Mouse (Mus musculus): ENCODE results near the gene Proser1. TPM values are rescaled to one million over a fixed set of nuclear protein-coding genes. Genes with fewer than 3 reads are reported as not detected.

Gene Proser1
- 10 to 100 TPM; 40.6 to 42.8 TPM for total RNA-seq (2023)

DNA sequence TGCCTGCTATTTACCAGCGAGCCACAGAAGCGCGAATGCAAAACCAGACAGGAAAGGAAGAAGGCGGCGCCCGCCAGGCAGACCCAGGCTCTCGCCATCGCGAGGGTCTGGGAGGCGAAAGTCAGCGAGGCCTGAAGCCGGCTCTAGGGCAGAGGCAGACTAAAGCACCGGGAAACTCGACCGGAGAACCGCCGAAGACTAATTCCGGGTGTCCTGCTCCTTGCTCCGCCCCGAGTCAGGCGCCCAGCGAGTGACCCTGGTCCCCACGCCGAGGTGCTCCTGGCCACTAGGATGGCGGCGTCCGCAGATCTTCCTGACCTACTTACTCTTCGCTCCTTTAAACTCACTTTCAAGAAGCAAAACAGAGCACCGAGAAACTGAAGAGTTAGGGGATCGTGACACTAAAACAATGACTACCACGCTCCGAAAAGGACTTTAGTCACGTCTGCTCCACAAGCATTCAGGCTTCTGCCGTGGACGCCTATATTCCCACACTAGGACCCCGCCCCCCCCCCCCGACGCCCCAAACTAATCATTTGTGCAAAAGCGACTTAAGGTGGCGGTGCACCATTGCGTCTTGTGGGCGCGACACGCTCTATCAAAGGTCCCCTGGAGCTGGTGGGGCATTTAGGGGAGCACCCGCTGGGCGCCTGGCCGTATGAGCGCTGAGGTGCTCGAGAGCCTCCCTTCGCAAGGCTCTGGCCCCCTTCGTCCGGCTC lies at the start of gene Proser1, which contains the start of gene Nhlrc3:
Proser1 (plus strand) TSS at position 621 of the 719 bp plus-strand sequence.
Nhlrc3 (minus strand) TSS at position 287 of the 719 bp plus-strand sequence.

DNA sequence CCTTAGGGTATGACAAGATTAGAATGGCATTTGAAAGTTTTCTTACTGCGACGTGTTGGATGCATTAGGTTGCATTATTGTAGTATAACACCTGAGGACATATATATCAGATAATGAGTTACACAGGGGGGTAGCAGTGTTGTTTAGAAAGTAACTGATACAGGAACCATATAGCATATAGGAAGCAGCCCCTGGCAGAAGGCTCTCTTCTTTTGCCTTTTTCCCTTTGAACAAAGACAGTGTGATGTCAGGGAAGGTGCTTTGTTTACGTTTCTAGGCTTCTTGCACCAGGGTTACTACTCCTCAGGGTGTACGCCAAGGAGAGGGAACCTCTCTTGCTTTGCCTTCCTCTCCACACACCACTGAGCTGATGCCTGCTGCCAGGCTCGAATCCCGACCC lies 24.9 kb downstream of the Proser1 start, which contains the start of gene Stoml3:
Stoml3 (plus strand) TSS at position 301 of the 400 bp plus-strand sequence.

Other genes starting within 250 kb of the Proser1 start
- 10 to 100 TPM; 26.7 to 31.8 TPM for gene Nhlrc3, start 334 bp upstream of the Proser1 start, total RNA-seq (2023)
- not detected for gene Stoml3, start 25.0 kb downstream of the Proser1 start, total RNA-seq (2023)
- gene Frem2, start 193.7 kb downstream of the Proser1 start, total RNA-seq (2023) = not detected

All from monocyte, adult 59 days (primary cell).